Mouse (Mus musculus): Measurements from ENCODE around the gene Snx4. TPM values are rescaled to one million over a fixed set of nuclear protein-coding genes. Genes with fewer than 3 reads are reported as not detected.
A peak's percentile ranks its signal among the peaks of the same experiment; 100 is the strongest.
"Not testable (repeated sequence)": the region's sequence is repeated elsewhere in the genome, so short reads cannot be mapped to it uniquely, and the experiment has no call there.

Gene Snx4
- 10 to 100 TPM; 34.6 to 37.1 TPM for total RNA-seq (2021)

- DNase-seq (ENCODE audit: extremely low spot score in 1 of 2, low spot score in 1 of 2): peak; percentile 82 to 90
Measured at GRCm38 (mm10) chr16:33251194-33252051, at the start of gene Snx4. TSS of gene Snx4 (plus strand) at chr16:33251442.

GRCm38 (mm10) chr16:33210812-33211211 is 40.4 kb upstream of the Snx4 start:
- DNase-seq (ENCODE audit: extremely low spot score in 1 of 2, low spot score in 1 of 2): no peak

GRCm38 (mm10) chr16:33216313-33217003 is 34.8 kb upstream of the Snx4 start:
- DNase-seq (ENCODE audit: extremely low spot score in 1 of 2, low spot score in 1 of 2): no peak

- DNase-seq (ENCODE audit: extremely low spot score in 1 of 2, low spot score in 1 of 2): not testable (repeated sequence)
Measured at GRCm38 (mm10) chr16:33217553-33218085, 33.6 kb upstream of the Snx4 start.

GRCm38 (mm10) chr16:33222482-33222881 is 28.8 kb upstream of the Snx4 start:
- no peak for DNase-seq (ENCODE audit: extremely low spot score in 1 of 2, low spot score in 1 of 2)

- no peak for DNase-seq (ENCODE audit: extremely low spot score in 1 of 2, low spot score in 1 of 2)
Measured at GRCm38 (mm10) chr16:33224381-33224780, 26.9 kb upstream of the Snx4 start.

- no peak for DNase-seq (ENCODE audit: extremely low spot score in 1 of 2, low spot score in 1 of 2)
Measured at GRCm38 (mm10) chr16:33234128-33234527, 17.1 kb upstream of the Snx4 start.

- DNase-seq (ENCODE audit: extremely low spot score in 1 of 2, low spot score in 1 of 2): no peak
Measured at GRCm38 (mm10) chr16:33236151-33236550, 15.1 kb upstream of the Snx4 start.

- DNase-seq (ENCODE audit: extremely low spot score in 1 of 2, low spot score in 1 of 2): no peak
Measured at GRCm38 (mm10) chr16:33239305-33239704, 11.9 kb upstream of the Snx4 start.

GRCm38 (mm10) chr16:33242046-33242445 is 9.2 kb upstream of the Snx4 start:
- no peak for DNase-seq (ENCODE audit: extremely low spot score in 1 of 2, low spot score in 1 of 2)

GRCm38 (mm10) chr16:33244136-33244691 is 7.0 kb upstream of the Snx4 start:
- DNase-seq (ENCODE audit: extremely low spot score in 1 of 2, low spot score in 1 of 2): no peak

- peak in 1 of 2 experiments; percentile 26 for DNase-seq (ENCODE audit: extremely low spot score in 1 of 2, low spot score in 1 of 2)
Measured at GRCm38 (mm10) chr16:33244933-33245470, 6.2 kb upstream of the Snx4 start.

GRCm38 (mm10) chr16:33246526-33246925 is 4.7 kb upstream of the Snx4 start:
- DNase-seq (ENCODE audit: extremely low spot score in 1 of 2, low spot score in 1 of 2): no peak

- no peak for DNase-seq (ENCODE audit: extremely low spot score in 1 of 2, low spot score in 1 of 2)
Measured at GRCm38 (mm10) chr16:33247006-33247405, 4.2 kb upstream of the Snx4 start.

- DNase-seq (ENCODE audit: extremely low spot score in 1 of 2, low spot score in 1 of 2): no peak
Measured at GRCm38 (mm10) chr16:33250651-33251120, 556 bp upstream of the Snx4 start.

- no peak for DNase-seq (ENCODE audit: extremely low spot score in 1 of 2, low spot score in 1 of 2)
Measured at GRCm38 (mm10) chr16:33255601-33256000, 4.4 kb downstream of the Snx4 start.

GRCm38 (mm10) chr16:33258530-33258929 is 7.3 kb downstream of the Snx4 start:
- DNase-seq (ENCODE audit: extremely low spot score in 1 of 2, low spot score in 1 of 2): no peak

- DNase-seq (ENCODE audit: extremely low spot score in 1 of 2, low spot score in 1 of 2): no peak
Measured at GRCm38 (mm10) chr16:33259824-33260223, 8.6 kb downstream of the Snx4 start.

GRCm38 (mm10) chr16:33260825-33261224 is 9.6 kb downstream of the Snx4 start:
- no peak for DNase-seq (ENCODE audit: extremely low spot score in 1 of 2, low spot score in 1 of 2)

- no peak for DNase-seq (ENCODE audit: extremely low spot score in 1 of 2, low spot score in 1 of 2)
Measured at GRCm38 (mm10) chr16:33261584-33262061, 10.4 kb downstream of the Snx4 start.
